Mouse (Mus musculus) adrenal gland, adult 2 months (tissue): ENCODE measurements around the gene Rassf1. TPM values are rescaled to one million over a fixed set of nuclear protein-coding genes. Genes with fewer than 3 reads are reported as not detected.

ENCODE experiments used
- DNase-seq: peaks from one replicate; pipeline ENCODE4 v3.0.0; 2021
- polyA plus RNA-seq: library from polyadenylated mRNA; depleted of rRNA; stranded (reverse); fragments of >200 nt; gene quantifications from 2 replicates; pipeline ENCODE4 v1.2.3, GENCODE M21; 2012
- total RNA-seq, 2 experiments: library from RNA; stranded (reverse); gene quantifications; 2 replicates each; pipeline ENCODE4 v1.2.3; 2021

Rassf1 gene
- total and polyA plus RNA-seq, 3 experiments = 15.3 to 18.6 (median 15.5) TPM

GRCm38 (mm10) chr9:107540420-107540819 lies 10.9 kb upstream of the Rassf1 start:
- no peak for DNase-seq

- no peak for DNase-seq
Observed at GRCm38 (mm10) chr9:107541005-107541404, 10.3 kb upstream of the Rassf1 start.

GRCm38 (mm10) chr9:107541474-107542351 lies 9.6 kb upstream of the Rassf1 start, which contains the start of the genes Cyb561d2 and Nprl2:
Gene Cyb561d2 (minus strand): TSS chr9:107542193.
Gene Nprl2 (plus strand): TSS chr9:107542226.
- peak; percentile 98 for DNase-seq

GRCm38 (mm10) chr9:107542352-107542686 lies 9.0 kb upstream of the Rassf1 start:
- DNase-seq = no peak

GRCm38 (mm10) chr9:107542721-107543120 lies 8.6 kb upstream of the Rassf1 start:
- DNase-seq = no peak

- no peak for DNase-seq
Observed at GRCm38 (mm10) chr9:107543299-107543698, 8.1 kb upstream of the Rassf1 start.

GRCm38 (mm10) chr9:107544196-107544700 lies 7.1 kb upstream of the Rassf1 start:
- DNase-seq = no peak

GRCm38 (mm10) chr9:107544729-107545128 lies 6.6 kb upstream of the Rassf1 start:
- no peak for DNase-seq

GRCm38 (mm10) chr9:107545199-107545598 lies 6.2 kb upstream of the Rassf1 start:
- DNase-seq = no peak

GRCm38 (mm10) chr9:107545602-107546001 lies 5.8 kb upstream of the Rassf1 start:
- DNase-seq = peak; percentile 70

GRCm38 (mm10) chr9:107547026-107547425 lies 4.3 kb upstream of the Rassf1 start, which contains the start of gene Zmynd10:
Gene Zmynd10 (plus strand): TSS chr9:107547298.
- peak; percentile 94 for DNase-seq

GRCm38 (mm10) chr9:107547957-107548356 lies 3.4 kb upstream of the Rassf1 start:
- no peak for DNase-seq

GRCm38 (mm10) chr9:107548820-107549219 lies 2.5 kb upstream of the Rassf1 start:
- no peak for DNase-seq

GRCm38 (mm10) chr9:107549297-107550074 lies 1.9 kb upstream of the Rassf1 start:
- DNase-seq = no peak

- DNase-seq = no peak
Observed at GRCm38 (mm10) chr9:107550491-107551116, 751 bp upstream of the Rassf1 start.

- no peak for DNase-seq
Observed at GRCm38 (mm10) chr9:107551890-107552355, 568 bp downstream of the Rassf1 start.

GRCm38 (mm10) chr9:107552690-107553393 lies 1.5 kb downstream of the Rassf1 start:
- no peak for DNase-seq

- DNase-seq = peak; percentile 64
Observed at GRCm38 (mm10) chr9:107553541-107554318, 2.4 kb downstream of the Rassf1 start.

- DNase-seq = peak; percentile 97
Observed at GRCm38 (mm10) chr9:107554319-107554825, 3.0 kb downstream of the Rassf1 start.

- peak; percentile 77 for DNase-seq
Observed at GRCm38 (mm10) chr9:107555031-107555457, 3.7 kb downstream of the Rassf1 start.
